Mouse (Mus musculus): ENCODE data around the gene Tm4sf4. TPM values are rescaled to one million over a fixed set of nuclear protein-coding genes. Genes with fewer than 3 reads are reported as not detected.

The Tm4sf4 gene
- total RNA-seq (2012; rRNA removed), result not detected in 2 replicates

- no peaks in the 10 kb centered on the region for H3K36me3 ChIP-seq (ENCODE audit: control insufficient read depth, insufficient read depth, low read length, poor library complexity, severe bottlenecking)
- H3K4me3 ChIP-seq (ENCODE audit: insufficient read depth in 1 of 2, low read depth in 1 of 2, low read length in 2 of 2, poor library complexity in 1 of 2, severe bottlenecking in 1 of 2), result no peak within 1 kb of the TSS
- in situ Hi-C loops (cut with MboI; ENCODE audit: low sequenced_read_pairs in 2 of 2, unreplicated experiment in 2 of 2), result no loop called here
- DNase-seq (ENCODE audit: low read depth, low spot score), result no peak
- TF ChIP-seq CHD2 (IDR thresholded peaks at IDR 0.05; ENCODE audit: low read depth, low read length) (no peak), ZC3H11A (IDR thresholded peaks at IDR 0.05; ENCODE audit: borderline replicate concordance, low read depth, low read length) (no peak), MAFK (IDR thresholded peaks at IDR 0.05; ENCODE audit: insufficient read depth, low read depth, low read length) (no peak), ZNF384 (IDR thresholded peaks at IDR 0.05; ENCODE audit: low read depth, low read length) (no peak), HCFC1 (IDR thresholded peaks at IDR 0.05; ENCODE audit: borderline replicate concordance, insufficient read depth, low read length) (no peak)
- H3K27ac ChIP-seq (ENCODE audit: insufficient read depth, low read depth, low read length, poor library complexity, severe bottlenecking), result no peak within 1 kb of the TSS
- H3K9me3 ChIP-seq (ENCODE audit: control insufficient read depth, insufficient read depth, low read depth, low read length), result no peaks in the 10 kb centered on the region
- no peak within 1 kb of the TSS for H3K9ac ChIP-seq (ENCODE audit: insufficient read depth, low read depth, low read length, poor library complexity, severe bottlenecking)
- no peaks in the 10 kb centered on the region for H3K4me1 ChIP-seq (ENCODE audit: control insufficient read depth in 2 of 2, insufficient read depth in 2 of 2, low read length in 2 of 2, poor library complexity in 1 of 2)
Measured at GRCm38 (mm10) chr3:57425089-57425730, at the start of gene Tm4sf4. Tm4sf4 (plus strand) TSS chr3:57425314.

GRCm38 (mm10) chr3:57386423-57386822 lies 38.7 kb upstream of the Tm4sf4 start:
- no peak overlapping the region for H3K27ac ChIP-seq (ENCODE audit: insufficient read depth, low read depth, low read length, poor library complexity, severe bottlenecking)
- H3K4me1 ChIP-seq (ENCODE audit: control insufficient read depth in 2 of 2, insufficient read depth in 2 of 2, low read length in 2 of 2, poor library complexity in 1 of 2), result no peaks in the 10 kb centered on the region
- TF ChIP-seq HCFC1 (IDR thresholded peaks at IDR 0.05; ENCODE audit: borderline replicate concordance, insufficient read depth, low read length) (no peak), CHD2 (IDR thresholded peaks at IDR 0.05; ENCODE audit: low read depth, low read length) (no peak), MAFK (IDR thresholded peaks at IDR 0.05; ENCODE audit: insufficient read depth, low read depth, low read length) (no peak), ZC3H11A (IDR thresholded peaks at IDR 0.05; ENCODE audit: borderline replicate concordance, low read depth, low read length) (no peak), ZNF384 (IDR thresholded peaks at IDR 0.05; ENCODE audit: low read depth, low read length) (no peak)
- no peak for DNase-seq (ENCODE audit: low read depth, low spot score)
- H3K9me3 ChIP-seq (ENCODE audit: control insufficient read depth, insufficient read depth, low read depth, low read length), result 0 out of 2 replicates have a peak, but pooled peaks cover under 1% of the 10 kb centered on the region
- no peaks in the 10 kb centered on the region for H3K36me3 ChIP-seq (ENCODE audit: control insufficient read depth, insufficient read depth, low read length, poor library complexity, severe bottlenecking)
- no peak overlapping the region for H3K4me3 ChIP-seq (ENCODE audit: insufficient read depth in 1 of 2, low read depth in 1 of 2, low read length in 2 of 2, poor library complexity in 1 of 2, severe bottlenecking in 1 of 2)
- in situ Hi-C loops (cut with MboI; ENCODE audit: low sequenced_read_pairs in 2 of 2, unreplicated experiment in 2 of 2), result no loop called here
- H3K9ac ChIP-seq (ENCODE audit: insufficient read depth, low read depth, low read length, poor library complexity, severe bottlenecking), result no peak overlapping the region

DNA sequence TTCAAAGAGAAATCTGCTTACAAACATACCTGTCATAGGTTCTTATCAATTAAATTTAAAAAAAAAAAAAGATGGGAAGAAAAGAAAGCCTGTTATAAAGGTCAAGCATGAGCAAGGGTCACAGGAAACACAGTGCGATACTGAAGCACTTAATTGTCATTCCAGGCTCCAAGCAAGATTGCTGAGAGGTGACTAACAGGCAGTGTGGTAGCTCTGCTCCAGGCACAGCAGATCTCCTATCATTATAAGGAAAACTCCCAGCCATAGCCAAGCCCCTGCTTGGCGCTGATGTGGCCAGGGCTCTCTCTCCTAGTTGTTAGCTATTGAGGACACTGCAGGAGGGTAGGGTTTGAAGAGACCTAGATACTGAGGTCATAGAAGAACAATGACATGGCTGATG lies 38.2 kb upstream of the Tm4sf4 start:
- Histone ChIP-seq H3K4me1 (ENCODE audit: control insufficient read depth in 2 of 2, insufficient read depth in 2 of 2, low read length in 2 of 2, poor library complexity in 1 of 2) (no peaks in the 10 kb centered on the region), H3K27ac (ENCODE audit: insufficient read depth, low read depth, low read length, poor library complexity, severe bottlenecking) (no peak overlapping the region), H3K4me3 (ENCODE audit: insufficient read depth in 1 of 2, low read depth in 1 of 2, low read length in 2 of 2, poor library complexity in 1 of 2, severe bottlenecking in 1 of 2) (no peak overlapping the region), H3K9ac (ENCODE audit: insufficient read depth, low read depth, low read length, poor library complexity, severe bottlenecking) (no peak overlapping the region), H3K9me3 (ENCODE audit: control insufficient read depth, insufficient read depth, low read depth, low read length) (no peaks in the 10 kb centered on the region), H3K36me3 (ENCODE audit: control insufficient read depth, insufficient read depth, low read length, poor library complexity, severe bottlenecking) (no peaks in the 10 kb centered on the region)
- DNase-seq (ENCODE audit: low read depth, low spot score), result no peak
- TF ChIP-seq ZC3H11A (IDR thresholded peaks at IDR 0.05; ENCODE audit: borderline replicate concordance, low read depth, low read length), result no peak
- TF ChIP-seq MAFK (IDR thresholded peaks at IDR 0.05; ENCODE audit: insufficient read depth, low read depth, low read length), result no peak
- no peak for TF ChIP-seq CHD2 (IDR thresholded peaks at IDR 0.05; ENCODE audit: low read depth, low read length)
- no peak for TF ChIP-seq HCFC1 (IDR thresholded peaks at IDR 0.05; ENCODE audit: borderline replicate concordance, insufficient read depth, low read length)
- no peak for TF ChIP-seq ZNF384 (IDR thresholded peaks at IDR 0.05; ENCODE audit: low read depth, low read length)
- in situ Hi-C loops (cut with MboI; ENCODE audit: low sequenced_read_pairs in 2 of 2, unreplicated experiment in 2 of 2), result no loop called here

DNA sequence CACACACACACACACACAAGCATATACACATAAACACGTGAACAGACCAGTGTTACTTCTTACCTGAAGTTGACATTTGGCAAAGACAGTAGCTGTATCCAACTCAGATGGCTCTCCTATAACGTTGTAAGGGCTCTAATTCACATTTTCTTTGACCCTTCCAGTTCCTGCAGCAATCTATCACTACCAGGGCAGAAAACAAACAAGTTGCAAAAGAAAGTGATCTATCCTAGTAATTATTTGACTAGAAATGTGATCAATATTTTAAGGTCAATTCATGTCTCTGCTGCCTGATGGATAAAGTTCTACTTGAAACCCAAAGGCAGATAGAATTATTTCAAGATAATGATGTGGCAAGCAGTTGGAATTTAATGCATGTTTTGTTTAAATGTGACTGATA lies 37.5 kb upstream of the Tm4sf4 start:
- Histone ChIP-seq H3K9ac (ENCODE audit: insufficient read depth, low read depth, low read length, poor library complexity, severe bottlenecking) (no peak overlapping the region), H3K36me3 (ENCODE audit: control insufficient read depth, insufficient read depth, low read length, poor library complexity, severe bottlenecking) (no peaks in the 10 kb centered on the region), H3K4me3 (ENCODE audit: insufficient read depth in 1 of 2, low read depth in 1 of 2, low read length in 2 of 2, poor library complexity in 1 of 2, severe bottlenecking in 1 of 2) (no peak overlapping the region), H3K27ac (ENCODE audit: insufficient read depth, low read depth, low read length, poor library complexity, severe bottlenecking) (no peak overlapping the region), H3K9me3 (ENCODE audit: control insufficient read depth, insufficient read depth, low read depth, low read length) (no peaks in the 10 kb centered on the region), H3K4me1 (ENCODE audit: control insufficient read depth in 2 of 2, insufficient read depth in 2 of 2, low read length in 2 of 2, poor library complexity in 1 of 2) (no peaks in the 10 kb centered on the region)
- in situ Hi-C loops (cut with MboI; ENCODE audit: low sequenced_read_pairs in 2 of 2, unreplicated experiment in 2 of 2), result no loop called here
- no peak for TF ChIP-seq MAFK (IDR thresholded peaks at IDR 0.05; ENCODE audit: insufficient read depth, low read depth, low read length)
- TF ChIP-seq HCFC1 (IDR thresholded peaks at IDR 0.05; ENCODE audit: borderline replicate concordance, insufficient read depth, low read length), result no peak
- no peak for DNase-seq (ENCODE audit: low read depth, low spot score)

DNA sequence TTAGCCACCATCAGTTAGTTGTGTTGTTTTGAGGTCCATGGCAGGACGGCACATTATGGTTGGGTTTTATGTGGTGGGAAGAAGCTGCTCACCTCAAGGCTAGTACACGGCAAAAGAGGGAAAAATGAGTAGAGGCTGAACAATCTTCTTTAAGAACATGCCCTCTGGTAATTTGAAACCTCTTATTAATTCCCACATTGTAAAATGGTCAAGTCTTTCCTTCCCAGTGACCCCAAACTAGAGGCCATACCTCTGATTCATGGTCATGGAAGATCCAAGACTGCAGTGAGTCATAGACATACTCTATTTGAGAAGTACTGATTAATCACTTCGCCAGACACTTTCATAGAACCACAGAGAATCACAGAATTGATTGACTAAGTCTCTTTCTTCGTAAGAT lies 13.6 kb upstream of the Tm4sf4 start:
- no peaks in the 10 kb centered on the region for H3K4me1 ChIP-seq (ENCODE audit: control insufficient read depth in 2 of 2, insufficient read depth in 2 of 2, low read length in 2 of 2, poor library complexity in 1 of 2)
- no peaks in the 10 kb centered on the region for H3K9me3 ChIP-seq (ENCODE audit: control insufficient read depth, insufficient read depth, low read depth, low read length)
- H3K4me3 ChIP-seq (ENCODE audit: insufficient read depth in 1 of 2, low read depth in 1 of 2, low read length in 2 of 2, poor library complexity in 1 of 2, severe bottlenecking in 1 of 2), result no peak overlapping the region
- no peak overlapping the region for H3K27ac ChIP-seq (ENCODE audit: insufficient read depth, low read depth, low read length, poor library complexity, severe bottlenecking)
- TF ChIP-seq CHD2 (IDR thresholded peaks at IDR 0.05; ENCODE audit: low read depth, low read length) (no peak), HCFC1 (IDR thresholded peaks at IDR 0.05; ENCODE audit: borderline replicate concordance, insufficient read depth, low read length) (no peak), ZNF384 (IDR thresholded peaks at IDR 0.05; ENCODE audit: low read depth, low read length) (no peak), ZC3H11A (IDR thresholded peaks at IDR 0.05; ENCODE audit: borderline replicate concordance, low read depth, low read length) (no peak), MAFK (IDR thresholded peaks at IDR 0.05; ENCODE audit: insufficient read depth, low read depth, low read length) (no peak)
- no peak for DNase-seq (ENCODE audit: low read depth, low spot score)
- no peak overlapping the region for H3K9ac ChIP-seq (ENCODE audit: insufficient read depth, low read depth, low read length, poor library complexity, severe bottlenecking)
- H3K36me3 ChIP-seq (ENCODE audit: control insufficient read depth, insufficient read depth, low read length, poor library complexity, severe bottlenecking), result no peaks in the 10 kb centered on the region
- in situ Hi-C loops (cut with MboI; ENCODE audit: low sequenced_read_pairs in 2 of 2, unreplicated experiment in 2 of 2), result no loop called here
